Mouse (Mus musculus): ENCODE results near the gene Gpr180. TPM values are rescaled to one million over a fixed set of nuclear protein-coding genes. Genes with fewer than 3 reads are reported as not detected.
"Not testable (repeated sequence)": the region's sequence is repeated elsewhere in the genome, so short reads cannot be mapped to it uniquely, and the experiment has no call there.

Gpr180 gene
- polyA plus RNA-seq, 1 experiment from 2014 or later = 5.3 TPM

- whole genome bisulfite sequencing (ENCODE audit: missing documents) = under 1% methylated on average over 28 of the region's 28 CpGs
- Histone ChIP-seq H3K36me3 (ENCODE audit: inconsistent target) (peaks cover 22% of the 10 kb centered on the region), H3K4me3 (ENCODE audit: inconsistent target) (peak within 1 kb of the TSS; percentile 99), H3K79me2 (ENCODE audit: inconsistent target) (peaks cover 12% of the 10 kb centered on the region; the same call in 1 of the 2 replicates), H3K27ac (peak within 1 kb of the TSS; percentile 32)
These were observed 4.3 kb upstream of the Gpr180 start, which contains the start of gene Tgds for GRCm38 (mm10) chr14:118132642-118132977. Gene Tgds, minus strand, starts transcription at chr14:118132755.

GRCm38 (mm10) chr14:118137487-118137886, 529 bp downstream of the Gpr180 start:
- H3K27ac ChIP-seq = no peak overlapping the region
- peaks cover 10% of the 10 kb centered on the region; the same call in 1 of the 2 replicates for H3K36me3 ChIP-seq (ENCODE audit: inconsistent target)
- H3K4me3 ChIP-seq (ENCODE audit: inconsistent target) = peak overlapping the region; percentile 52
- no peaks in the 10 kb centered on the region for H3K79me2 ChIP-seq (ENCODE audit: inconsistent target)
- 2% methylated on average over 13 of the region's 13 CpGs for WGBS (ENCODE audit: missing documents)

GRCm38 (mm10) chr14:118142283-118142682, 5.3 kb downstream of the Gpr180 start:
- Histone ChIP-seq H3K27ac (no peak overlapping the region), H3K79me2 (ENCODE audit: inconsistent target) (no peaks in the 10 kb centered on the region), H3K36me3 (ENCODE audit: inconsistent target) (peaks cover 10% of the 10 kb centered on the region; the same call in 1 of the 2 replicates), H3K4me3 (ENCODE audit: inconsistent target) (no peak overlapping the region)
- WGBS (ENCODE audit: missing documents) = 96% methylated on average over 5 of the region's 5 CpGs

- Histone ChIP-seq H3K79me2 (ENCODE audit: inconsistent target) (no peaks in the 10 kb centered on the region), H3K36me3 (ENCODE audit: inconsistent target) (no peaks in the 10 kb centered on the region), H3K27ac (no peak overlapping the region), H3K4me3 (ENCODE audit: inconsistent target) (no peak overlapping the region)
- WGBS (ENCODE audit: missing documents) = 95% methylated on average over 13 of the region's 13 CpGs
These were observed 11.1 kb downstream of the Gpr180 start for GRCm38 (mm10) chr14:118148046-118148445.

- 95% methylated on average over 10 of the region's 10 CpGs for WGBS (ENCODE audit: missing documents)
- Histone ChIP-seq H3K27ac (no peak overlapping the region), H3K79me2 (ENCODE audit: inconsistent target) (no peaks in the 10 kb centered on the region), H3K36me3 (ENCODE audit: inconsistent target) (no peaks in the 10 kb centered on the region), H3K4me3 (ENCODE audit: inconsistent target) (no peak overlapping the region)
These were observed 11.6 kb downstream of the Gpr180 start for GRCm38 (mm10) chr14:118148554-118148953.

- H3K4me3 ChIP-seq (ENCODE audit: inconsistent target) = no peak overlapping the region
- no peaks in the 10 kb centered on the region for H3K36me3 ChIP-seq (ENCODE audit: inconsistent target)
- WGBS (ENCODE audit: missing documents) = 90% methylated on average over 26 of the region's 26 CpGs
- H3K27ac ChIP-seq = no peak overlapping the region
- no peaks in the 10 kb centered on the region for H3K79me2 ChIP-seq (ENCODE audit: inconsistent target)
These were observed 13.9 kb downstream of the Gpr180 start for GRCm38 (mm10) chr14:118150656-118151551.

GRCm38 (mm10) chr14:118151651-118152293, 14.8 kb downstream of the Gpr180 start:
- WGBS (ENCODE audit: missing documents) = 90% methylated on average over 5 of the region's 5 CpGs
- H3K36me3 ChIP-seq (ENCODE audit: inconsistent target) = no peaks in the 10 kb centered on the region

GRCm38 (mm10) chr14:118152294-118152651, 15.3 kb downstream of the Gpr180 start:
- Histone ChIP-seq H3K27ac (no peak overlapping the region), H3K79me2 (ENCODE audit: inconsistent target) (no peaks in the 10 kb centered on the region), H3K36me3 (ENCODE audit: inconsistent target) (no peaks in the 10 kb centered on the region), H3K4me3 (ENCODE audit: inconsistent target) (no peak overlapping the region)
- WGBS (ENCODE audit: missing documents) = over 99% methylated on average over 8 of the region's 8 CpGs

More at GRCm38 (mm10) chr14:118151651-118152293, 14.8 kb downstream of the Gpr180 start:
- H3K79me2 ChIP-seq (ENCODE audit: inconsistent target) = no peaks in the 10 kb centered on the region
- H3K4me3 ChIP-seq (ENCODE audit: inconsistent target) = no peak overlapping the region
- H3K27ac ChIP-seq = no peak overlapping the region

- peaks cover 19% of the 10 kb centered on the region; the same call in 1 of the 2 replicates for H3K36me3 ChIP-seq (ENCODE audit: inconsistent target)
- H3K79me2 ChIP-seq (ENCODE audit: inconsistent target); H3K27ac ChIP-seq; H3K4me3 ChIP-seq (ENCODE audit: inconsistent target): not testable (repeated sequence)
- WGBS (ENCODE audit: missing documents) = 94% methylated on average over 14 of the region's 16 CpGs
These were observed 19.1 kb downstream of the Gpr180 start for GRCm38 (mm10) chr14:118156056-118156455.

- 90% methylated on average over 10 of the region's 10 CpGs for WGBS (ENCODE audit: missing documents)
- peaks cover 24% of the 10 kb centered on the region; the same call in 1 of the 2 replicates for H3K36me3 ChIP-seq (ENCODE audit: inconsistent target)
- H3K27ac ChIP-seq = no peak overlapping the region
These were observed 19.8 kb downstream of the Gpr180 start for GRCm38 (mm10) chr14:118156740-118157139.

GRCm38 (mm10) chr14:118157146-118157545, 20.2 kb downstream of the Gpr180 start:
- H3K79me2 ChIP-seq (ENCODE audit: inconsistent target) = no peaks in the 10 kb centered on the region
- H3K27ac ChIP-seq = no peak overlapping the region
- WGBS (ENCODE audit: missing documents) = 36% methylated on average over 5 of the region's 5 CpGs
- H3K4me3 ChIP-seq (ENCODE audit: inconsistent target) = no peak overlapping the region
- H3K36me3 ChIP-seq (ENCODE audit: inconsistent target) = peaks cover 28% of the 10 kb centered on the region; the same call in 1 of the 2 replicates

More at GRCm38 (mm10) chr14:118156740-118157139, 19.8 kb downstream of the Gpr180 start:
- no peak overlapping the region for H3K4me3 ChIP-seq (ENCODE audit: inconsistent target)
- no peaks in the 10 kb centered on the region for H3K79me2 ChIP-seq (ENCODE audit: inconsistent target)

- no peaks in the 10 kb centered on the region for H3K79me2 ChIP-seq (ENCODE audit: inconsistent target)
- 85% methylated on average over 3 of the region's 3 CpGs for WGBS (ENCODE audit: missing documents)
- H3K27ac ChIP-seq = no peak overlapping the region
- H3K4me3 ChIP-seq (ENCODE audit: inconsistent target) = no peak overlapping the region
- H3K36me3 ChIP-seq (ENCODE audit: inconsistent target) = peaks cover 39% of the 10 kb centered on the region; the same call in 1 of the 2 replicates
These were observed 24.8 kb downstream of the Gpr180 start for GRCm38 (mm10) chr14:118161751-118162150.

GRCm38 (mm10) chr14:118162640-118163039, 25.7 kb downstream of the Gpr180 start:
- H3K79me2 ChIP-seq (ENCODE audit: inconsistent target) = no peaks in the 10 kb centered on the region
- H3K36me3 ChIP-seq (ENCODE audit: inconsistent target) = peaks cover 39% of the 10 kb centered on the region; the same call in 1 of the 2 replicates
- WGBS (ENCODE audit: missing documents) = 93% methylated on average over 14 of the region's 14 CpGs
- no peak overlapping the region for H3K27ac ChIP-seq
- H3K4me3 ChIP-seq (ENCODE audit: inconsistent target) = no peak overlapping the region

GRCm38 (mm10) chr14:118168776-118169175, 31.8 kb downstream of the Gpr180 start:
- Histone ChIP-seq H3K36me3 (ENCODE audit: inconsistent target) (no peaks in the 10 kb centered on the region), H3K79me2 (ENCODE audit: inconsistent target) (no peaks in the 10 kb centered on the region), H3K4me3 (ENCODE audit: inconsistent target) (no peak overlapping the region), H3K27ac (no peak overlapping the region)
- 100% methylated on average over 4 of the region's 4 CpGs for WGBS (ENCODE audit: missing documents)

All from macrophage (primary cell).